Mouse (Mus musculus): ENCODE results near the gene A830018L16Rik. TPM values are rescaled to one million over a fixed set of nuclear protein-coding genes. Genes with fewer than 3 reads are reported as not detected.
"Not testable (repeated sequence)": the region's sequence is repeated elsewhere in the genome, so short reads cannot be mapped to it uniquely, and the experiment has no call there.

A830018L16Rik gene
- polyA plus RNA-seq, 1 experiment from 2014 or later, result 0.02 TPM

DNA sequence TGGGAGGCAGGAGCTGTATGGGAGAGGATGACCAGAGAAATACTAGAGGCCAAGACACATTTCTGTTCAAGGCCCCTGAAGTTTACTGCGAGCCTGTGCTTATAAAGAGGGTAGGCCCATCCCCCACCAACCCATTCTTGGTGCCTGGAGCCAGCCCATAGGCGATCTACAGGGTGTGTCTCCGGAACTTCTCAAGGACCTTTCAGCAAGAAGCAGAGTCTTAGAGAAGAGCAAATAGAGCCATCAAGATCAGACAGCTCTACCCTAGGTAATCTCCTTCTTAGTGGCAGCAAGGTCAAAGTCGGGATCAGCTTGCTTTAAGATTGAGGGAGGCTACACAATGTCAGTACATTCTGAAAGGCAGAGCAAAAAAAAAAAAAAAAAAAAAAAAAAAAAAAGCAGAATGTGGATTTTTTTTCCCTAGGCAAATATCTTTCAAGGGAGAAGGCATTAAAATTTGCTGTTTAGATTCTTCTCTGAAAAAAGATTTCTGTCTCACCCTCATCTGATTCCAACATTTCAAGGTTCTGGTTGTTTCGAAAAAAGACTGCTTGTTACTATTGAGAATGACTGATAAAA lies 53.2 kb downstream of the A830018L16Rik start:
- no peak overlapping the region for H3K4me2 ChIP-seq
- no peak for ATAC-seq (ENCODE audit: insufficient read depth)
- H3K9me3 ChIP-seq (replicated peaks), result no peaks in the 10 kb centered on the region
- H3K36me3 ChIP-seq (replicated peaks), result no peaks in the 10 kb centered on the region
- no peaks in the 10 kb centered on the region for H3K4me1 ChIP-seq (replicated peaks)
- no peak overlapping the region for H3K4me3 ChIP-seq (replicated peaks)
- 36% methylated on average over 5 of the region's 5 CpGs for WGBS (ENCODE audit: insufficient replicate concordance)
- H3K9ac ChIP-seq, result no peak overlapping the region
- H3K27ac ChIP-seq (replicated peaks), result no peak overlapping the region
- H3K27me3 ChIP-seq, result no peaks in the 10 kb centered on the region

DNA sequence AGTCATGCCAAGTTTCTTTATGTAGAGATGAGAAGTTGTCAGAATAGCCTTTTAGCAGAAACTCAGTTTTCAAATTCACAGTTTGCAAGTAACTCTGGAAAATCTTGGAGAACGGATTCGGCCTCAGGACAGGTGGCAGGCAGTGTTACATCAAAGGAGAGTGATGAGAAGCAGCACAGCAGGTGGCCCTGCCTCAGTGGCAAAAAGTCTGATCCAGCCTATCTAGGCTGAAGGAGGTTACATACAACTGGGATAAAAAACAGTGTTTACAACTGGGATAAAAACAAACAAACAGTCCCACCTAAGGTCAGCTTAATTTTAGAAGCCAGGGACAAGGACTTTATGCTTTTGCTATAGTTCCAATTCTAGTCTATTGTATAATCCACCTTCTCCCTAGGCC lies 79.0 kb downstream of the A830018L16Rik start:
- no peak overlapping the region for H3K4me3 ChIP-seq (replicated peaks)
- H3K4me2 ChIP-seq, result no peak overlapping the region
- no peaks in the 10 kb centered on the region for H3K27me3 ChIP-seq
- WGBS (ENCODE audit: insufficient replicate concordance), result 57% methylated on average over 2 of the region's 2 CpGs
- ATAC-seq (ENCODE audit: insufficient read depth), result no peak
- H3K9ac ChIP-seq, result no peak overlapping the region
- H3K9me3 ChIP-seq (replicated peaks), result no peaks in the 10 kb centered on the region
- no peaks in the 10 kb centered on the region for H3K36me3 ChIP-seq (replicated peaks)
- H3K4me1 ChIP-seq (replicated peaks), result no peaks in the 10 kb centered on the region
- no peak overlapping the region for H3K27ac ChIP-seq (replicated peaks)

DNA sequence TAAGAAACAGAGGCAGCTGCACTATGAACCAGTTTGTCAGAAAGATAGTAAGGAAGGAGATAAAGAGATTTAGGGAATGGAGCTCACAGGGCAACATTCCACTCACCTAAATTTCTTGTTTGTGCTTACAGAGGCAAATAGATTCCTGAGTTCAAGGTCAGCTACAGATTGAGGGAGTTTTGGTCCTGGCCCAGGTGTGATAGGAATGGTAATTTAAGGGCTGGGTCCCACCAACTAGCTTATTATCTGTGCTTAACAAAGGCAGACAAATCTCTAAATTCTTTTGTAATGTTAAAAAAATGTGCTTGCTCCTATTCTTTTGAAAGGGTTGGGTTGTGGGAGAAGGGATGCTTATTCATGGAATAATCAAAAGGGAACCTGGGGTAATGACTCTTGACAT lies 87.7 kb downstream of the A830018L16Rik start:
- H3K27ac ChIP-seq (replicated peaks), result no peak overlapping the region
- H3K4me2 ChIP-seq, result no peak overlapping the region
- no peak for ATAC-seq (ENCODE audit: insufficient read depth)
- H3K9ac ChIP-seq, result no peak overlapping the region
- H3K27me3 ChIP-seq, result no peaks in the 10 kb centered on the region
- H3K4me1 ChIP-seq (replicated peaks), result no peaks in the 10 kb centered on the region
- H3K9me3 ChIP-seq (replicated peaks), result no peaks in the 10 kb centered on the region
- no peak overlapping the region for H3K4me3 ChIP-seq (replicated peaks)
- H3K36me3 ChIP-seq (replicated peaks), result no peaks in the 10 kb centered on the region

DNA sequence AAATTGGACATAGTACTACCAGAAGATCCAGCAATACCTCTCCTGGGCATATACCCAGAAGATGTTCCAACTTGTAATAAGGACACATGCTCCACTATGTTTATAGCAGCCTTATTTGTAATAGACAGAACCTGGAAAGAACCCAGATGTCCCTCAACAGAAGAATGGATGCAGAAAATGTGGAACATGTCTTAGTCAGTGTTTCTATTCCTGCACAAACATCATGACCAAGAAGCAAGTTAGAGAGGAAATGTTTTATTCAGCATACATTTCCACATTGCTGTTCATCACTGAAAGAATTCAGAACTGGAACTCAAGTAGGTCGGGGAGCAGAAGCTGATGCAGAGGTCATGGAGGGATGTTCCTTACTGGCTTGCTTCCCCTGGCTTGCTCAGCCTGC lies 135.9 kb downstream of the A830018L16Rik start:
- ATAC-seq (ENCODE audit: insufficient read depth); H3K27ac ChIP-seq (replicated peaks); H3K4me3 ChIP-seq (replicated peaks); H3K4me2 ChIP-seq; H3K27me3 ChIP-seq; H3K9ac ChIP-seq; H3K36me3 ChIP-seq (replicated peaks); H3K9me3 ChIP-seq (replicated peaks); H3K4me1 ChIP-seq (replicated peaks): not testable (repeated sequence)
- 48% methylated on average over 1 of the region's 1 CpGs for WGBS (ENCODE audit: insufficient replicate concordance)

DNA sequence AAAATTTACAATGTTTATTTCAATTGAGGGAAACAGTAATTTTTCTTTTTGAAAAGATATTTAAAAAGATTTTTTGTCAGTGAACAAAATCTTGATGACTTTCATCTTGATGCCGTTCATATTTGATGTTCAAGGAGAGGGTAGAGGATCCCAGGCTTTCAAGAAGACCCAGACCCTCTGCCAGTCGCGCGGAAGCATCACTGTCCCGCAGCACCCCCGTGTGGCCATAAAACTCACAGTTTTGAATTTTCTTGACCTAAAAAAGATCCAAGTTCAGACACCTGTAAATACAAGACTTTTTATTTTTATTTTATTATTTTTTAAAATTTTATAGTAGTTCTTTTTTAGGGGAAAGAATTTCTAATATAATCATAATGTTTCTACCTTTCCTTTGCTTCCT lies 151.4 kb downstream of the A830018L16Rik start:
- H3K27me3 ChIP-seq, result no peaks in the 10 kb centered on the region
- no peak for ATAC-seq (ENCODE audit: insufficient read depth)
- no peaks in the 10 kb centered on the region for H3K9me3 ChIP-seq (replicated peaks)
- no peak overlapping the region for H3K4me3 ChIP-seq (replicated peaks)
- WGBS (ENCODE audit: insufficient replicate concordance), result 7% methylated on average over 6 of the region's 6 CpGs
- no peak overlapping the region for H3K9ac ChIP-seq
- no peaks in the 10 kb centered on the region for H3K36me3 ChIP-seq (replicated peaks)
- no peak overlapping the region for H3K4me2 ChIP-seq
- H3K4me1 ChIP-seq (replicated peaks), result no peaks in the 10 kb centered on the region
- no peak overlapping the region for H3K27ac ChIP-seq (replicated peaks)

DNA sequence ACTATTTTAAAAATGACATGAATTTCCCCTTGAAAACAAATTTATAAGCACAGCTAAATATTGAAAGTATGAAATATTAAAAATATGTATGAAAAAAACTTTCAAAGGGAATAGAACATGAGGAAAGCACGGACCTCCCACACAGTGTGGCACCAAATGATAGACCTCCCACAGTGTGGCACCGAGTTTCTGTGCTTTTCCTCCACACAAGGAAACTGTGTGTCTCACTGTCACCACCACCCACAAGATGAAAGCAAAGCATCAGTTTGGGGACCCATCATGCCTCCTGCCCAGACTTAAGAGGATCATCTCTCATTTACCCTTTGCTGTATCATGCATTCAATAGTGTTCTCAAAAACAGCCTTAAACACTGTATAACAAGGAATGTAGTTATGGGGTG lies 152.8 kb downstream of the A830018L16Rik start:
- no peaks in the 10 kb centered on the region for H3K9me3 ChIP-seq (replicated peaks)
- 53% methylated on average over 2 of the region's 2 CpGs for WGBS (ENCODE audit: insufficient replicate concordance)

DNA sequence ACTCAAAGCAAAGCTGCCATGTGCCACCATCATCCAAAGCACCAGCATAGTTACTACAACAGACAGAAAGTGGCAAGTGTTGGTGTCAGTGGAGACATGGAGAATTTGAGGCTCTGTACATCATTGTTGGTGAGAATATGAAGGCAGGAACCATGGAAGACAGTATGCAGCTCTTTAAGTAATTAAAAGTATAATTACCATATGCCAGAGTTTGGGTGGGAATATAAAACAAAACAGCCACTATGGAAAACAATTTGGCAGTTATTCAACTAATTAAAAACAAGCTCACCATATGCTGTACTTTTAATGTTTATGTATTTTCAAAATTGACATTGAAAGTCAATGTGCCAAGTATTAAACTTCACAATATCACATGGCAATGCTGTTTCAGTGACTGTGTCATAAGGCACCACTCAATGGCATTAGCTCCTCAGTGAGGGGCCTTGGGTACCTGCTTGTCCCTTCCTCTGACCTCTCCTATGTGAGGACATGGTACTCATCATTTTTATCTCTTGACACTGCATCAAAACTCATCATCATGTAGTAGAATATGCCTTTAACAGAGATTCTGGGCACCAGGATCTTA lies 153.5 kb downstream of the A830018L16Rik start:
- H3K4me2 ChIP-seq, result no peak overlapping the region
- H3K4me1 ChIP-seq (replicated peaks), result no peaks in the 10 kb centered on the region
- no peak overlapping the region for H3K4me3 ChIP-seq (replicated peaks)
- no peak for ATAC-seq (ENCODE audit: insufficient read depth)
- no peak overlapping the region for H3K9ac ChIP-seq
- no peak overlapping the region for H3K27ac ChIP-seq (replicated peaks)
- H3K27me3 ChIP-seq, result no peaks in the 10 kb centered on the region
- H3K9me3 ChIP-seq (replicated peaks), result no peaks in the 10 kb centered on the region
- no peaks in the 10 kb centered on the region for H3K36me3 ChIP-seq (replicated peaks)

More for the DNA sequence above, 152.8 kb downstream of the A830018L16Rik start:
- Histone ChIP-seq H3K4me1 (replicated peaks) (no peaks in the 10 kb centered on the region), H3K36me3 (replicated peaks) (no peaks in the 10 kb centered on the region), H3K9ac (no peak overlapping the region), H3K4me3 (replicated peaks) (no peak overlapping the region), H3K4me2 (no peak overlapping the region), H3K27ac (replicated peaks) (no peak overlapping the region), H3K27me3 (no peaks in the 10 kb centered on the region)
- no peak for ATAC-seq (ENCODE audit: insufficient read depth)

DNA sequence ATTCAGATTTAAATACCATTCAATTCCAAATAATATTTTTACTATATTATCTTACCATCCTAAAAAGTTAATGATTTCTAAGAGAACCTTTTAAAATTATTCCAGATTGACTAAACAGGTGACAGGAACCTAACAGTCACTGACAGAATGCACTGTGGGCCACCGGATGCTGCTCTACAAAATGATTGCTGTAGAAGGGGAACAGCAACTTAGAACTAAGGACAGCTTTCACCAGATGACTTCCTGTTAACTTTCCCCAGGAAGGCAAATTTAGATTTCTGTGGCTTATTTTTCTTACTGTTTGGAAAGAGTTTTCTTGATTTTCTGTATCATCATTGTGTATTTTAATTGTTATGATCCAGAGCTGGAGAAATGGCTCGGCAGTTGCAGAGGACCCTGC lies 156.4 kb downstream of the A830018L16Rik start:
- no peak for ATAC-seq (ENCODE audit: insufficient read depth)
- Histone ChIP-seq H3K36me3 (replicated peaks) (no peaks in the 10 kb centered on the region), H3K27me3 (no peaks in the 10 kb centered on the region), H3K9me3 (replicated peaks) (no peaks in the 10 kb centered on the region), H3K27ac (replicated peaks) (no peak overlapping the region), H3K4me1 (replicated peaks) (no peaks in the 10 kb centered on the region), H3K4me3 (replicated peaks) (no peak overlapping the region), H3K9ac (no peak overlapping the region), H3K4me2 (no peak overlapping the region)
- 44% methylated on average over 2 of the region's 2 CpGs for WGBS (ENCODE audit: insufficient replicate concordance)

DNA sequence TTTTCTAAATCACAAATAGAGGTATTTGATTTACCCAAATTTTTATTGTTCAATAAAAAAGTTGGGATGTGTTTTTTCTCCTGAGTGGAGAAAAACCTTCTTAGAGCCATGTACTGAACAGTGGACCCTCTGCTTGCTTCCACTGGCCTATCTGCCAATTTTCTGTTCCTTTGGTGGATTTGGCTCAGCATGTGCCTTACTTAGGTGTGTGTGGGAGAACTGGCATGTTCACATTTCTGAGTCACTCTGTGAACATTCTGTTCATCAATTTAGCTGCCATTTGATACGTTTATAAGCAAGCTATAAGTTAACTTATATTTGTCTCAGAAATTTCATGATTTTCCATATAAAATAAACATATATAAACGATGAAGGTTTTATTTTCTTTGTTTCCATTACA lies 159.6 kb downstream of the A830018L16Rik start:
- no peak overlapping the region for H3K27ac ChIP-seq (replicated peaks)
- no peak for ATAC-seq (ENCODE audit: insufficient read depth)
- WGBS (ENCODE audit: insufficient replicate concordance), result 41% methylated on average over 2 of the region's 2 CpGs
- no peak overlapping the region for H3K4me3 ChIP-seq (replicated peaks)
- no peaks in the 10 kb centered on the region for H3K27me3 ChIP-seq
- H3K9ac ChIP-seq, result no peak overlapping the region
- H3K4me1 ChIP-seq (replicated peaks), result no peaks in the 10 kb centered on the region
- H3K36me3 ChIP-seq (replicated peaks), result no peaks in the 10 kb centered on the region
- no peak overlapping the region for H3K4me2 ChIP-seq
- H3K9me3 ChIP-seq (replicated peaks), result no peaks in the 10 kb centered on the region

DNA sequence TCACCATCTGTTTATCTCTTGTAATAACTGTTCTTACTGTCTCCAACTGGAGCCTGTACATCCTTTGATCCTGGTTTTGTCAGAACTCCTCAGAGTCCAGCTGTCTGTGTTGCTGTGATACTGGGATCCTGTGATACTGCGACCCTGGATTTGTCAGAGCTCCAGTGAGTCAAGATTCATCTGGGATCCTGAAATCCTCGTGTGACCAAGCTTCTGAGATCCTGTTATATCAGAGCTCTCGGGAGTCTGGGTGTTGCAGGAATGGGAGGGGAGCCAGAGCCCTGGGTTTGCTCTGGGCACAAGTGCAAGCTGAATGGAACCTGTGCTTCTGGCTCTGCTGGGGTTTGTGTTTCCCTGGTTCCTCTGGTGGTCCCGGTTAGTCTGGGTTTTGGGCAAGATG lies 166.1 kb downstream of the A830018L16Rik start:
- WGBS (ENCODE audit: insufficient replicate concordance), result 38% methylated on average over 4 of the region's 4 CpGs
- H3K36me3 ChIP-seq (replicated peaks), result no peaks in the 10 kb centered on the region
- no peak overlapping the region for H3K4me2 ChIP-seq
- ATAC-seq (ENCODE audit: insufficient read depth), result no peak
- no peaks in the 10 kb centered on the region for H3K4me1 ChIP-seq (replicated peaks)
- H3K27ac ChIP-seq (replicated peaks), result no peak overlapping the region
- no peak overlapping the region for H3K9ac ChIP-seq
- no peak overlapping the region for H3K4me3 ChIP-seq (replicated peaks)
- H3K9me3 ChIP-seq (replicated peaks), result no peaks in the 10 kb centered on the region
- no peaks in the 10 kb centered on the region for H3K27me3 ChIP-seq

DNA sequence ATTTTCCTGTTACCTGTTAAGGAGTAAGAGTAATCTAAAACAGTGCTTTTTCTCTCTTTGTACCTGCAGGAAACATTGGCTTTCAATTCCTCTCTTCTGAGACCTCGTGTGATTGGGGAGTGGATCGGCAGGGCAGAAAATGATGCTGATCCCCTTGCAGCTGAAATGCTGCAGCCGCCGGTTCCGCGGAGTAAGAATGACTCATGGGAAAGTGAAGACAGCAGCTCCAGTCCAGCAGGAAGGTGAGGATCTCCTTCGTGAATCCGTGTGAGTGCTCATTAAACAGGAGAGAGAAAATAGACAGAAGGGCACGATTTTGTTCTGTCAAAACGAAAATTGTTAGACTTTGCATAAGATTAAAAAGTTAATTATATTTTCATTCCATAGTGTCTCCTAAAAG lies 174.4 kb downstream of the A830018L16Rik start:
- WGBS (ENCODE audit: insufficient replicate concordance), result 56% methylated on average over 10 of the region's 10 CpGs

DNA sequence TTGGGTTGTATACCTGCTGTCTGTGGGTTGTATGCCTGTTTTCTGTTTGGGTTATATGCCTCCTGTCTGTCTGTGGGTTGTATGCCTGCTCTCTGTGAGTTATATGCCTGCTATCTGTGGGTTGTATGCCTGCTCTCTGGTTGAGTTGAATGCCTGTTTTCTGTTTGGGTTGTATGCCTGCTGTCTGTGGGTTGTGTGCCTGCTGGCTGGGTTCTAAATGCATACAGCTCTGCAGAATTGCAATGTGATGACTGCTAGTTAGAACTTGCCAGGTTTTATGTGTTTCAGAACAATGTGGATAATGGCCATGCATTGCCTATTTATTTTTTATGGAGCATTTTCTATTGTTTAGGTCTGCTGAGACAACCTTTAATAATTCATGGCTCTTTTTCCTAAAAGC lies 236.2 kb downstream of the A830018L16Rik start:
- Histone ChIP-seq H3K36me3 (replicated peaks) (no peaks in the 10 kb centered on the region), H3K4me2 (no peak overlapping the region), H3K27me3 (no peaks in the 10 kb centered on the region)

More for the DNA sequence above, 174.4 kb downstream of the A830018L16Rik start:
- Histone ChIP-seq H3K4me3 (replicated peaks) (no peak overlapping the region), H3K9me3 (replicated peaks) (no peaks in the 10 kb centered on the region), H3K4me1 (replicated peaks) (no peaks in the 10 kb centered on the region), H3K4me2 (no peak overlapping the region), H3K27me3 (no peaks in the 10 kb centered on the region), H3K27ac (replicated peaks) (no peak overlapping the region), H3K36me3 (replicated peaks) (no peaks in the 10 kb centered on the region), H3K9ac (no peak overlapping the region)
- ATAC-seq (ENCODE audit: insufficient read depth), result no peak

More for the DNA sequence above, 236.2 kb downstream of the A830018L16Rik start:
- Histone ChIP-seq H3K9me3 (replicated peaks) (no peaks in the 10 kb centered on the region), H3K4me3 (replicated peaks) (no peak overlapping the region), H3K9ac (no peak overlapping the region), H3K27ac (replicated peaks) (no peak overlapping the region), H3K4me1 (replicated peaks) (no peaks in the 10 kb centered on the region)
- no peak for ATAC-seq (ENCODE audit: insufficient read depth)
